Mouse (Mus musculus) cerebellum, adult 9-10 months (tissue): Measurements from ENCODE around the gene Gnaq.

ENCODE experiments used
- DNase-seq: peaks from one replicate; pipeline ENCODE4 v3.0.0; 2022

Gnaq gene

DNA sequence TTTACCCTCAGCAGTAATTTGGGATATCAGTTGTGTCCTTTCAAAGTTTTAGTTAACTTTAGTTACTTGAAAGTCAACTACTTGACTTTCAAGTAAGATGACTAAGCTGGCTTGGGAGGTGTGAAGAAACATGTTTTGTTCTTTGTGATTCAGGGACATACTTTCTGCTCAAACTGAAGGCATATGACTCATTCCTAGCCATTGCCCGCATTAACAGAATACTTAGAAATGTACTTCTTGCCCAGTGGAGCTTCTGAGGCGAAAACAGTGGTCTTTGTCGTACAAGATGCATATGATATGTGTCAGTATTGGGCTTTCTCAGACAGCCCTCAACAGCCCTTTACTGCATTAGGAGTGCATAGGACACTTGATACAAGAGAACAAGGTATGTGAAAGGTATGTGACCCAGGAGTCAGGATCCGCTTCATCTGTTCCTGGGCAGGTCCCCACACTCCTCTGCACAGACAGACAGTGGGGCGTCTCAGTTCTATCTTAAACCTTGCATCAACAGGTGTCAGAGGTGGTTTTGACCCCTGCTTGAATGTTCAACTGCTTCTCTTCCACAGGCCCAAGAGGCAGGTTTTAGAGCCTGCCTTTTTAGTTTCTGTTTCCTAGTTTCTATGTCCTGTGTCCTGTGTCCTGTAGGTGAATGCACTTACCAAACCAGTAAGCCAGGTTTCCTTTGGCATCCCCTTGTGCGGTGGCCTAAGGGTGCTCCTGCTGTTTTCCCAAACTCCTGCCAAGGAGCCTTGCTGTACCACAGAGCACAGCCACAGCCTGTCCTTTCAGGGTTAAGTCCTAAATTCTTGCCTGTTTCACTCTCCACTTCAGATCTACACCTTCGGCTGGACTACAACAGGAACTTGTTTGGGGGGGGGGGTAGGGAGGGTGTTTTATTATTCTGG is 72.4 kb downstream of the Gnaq start:
- no peak for DNase-seq

DNA sequence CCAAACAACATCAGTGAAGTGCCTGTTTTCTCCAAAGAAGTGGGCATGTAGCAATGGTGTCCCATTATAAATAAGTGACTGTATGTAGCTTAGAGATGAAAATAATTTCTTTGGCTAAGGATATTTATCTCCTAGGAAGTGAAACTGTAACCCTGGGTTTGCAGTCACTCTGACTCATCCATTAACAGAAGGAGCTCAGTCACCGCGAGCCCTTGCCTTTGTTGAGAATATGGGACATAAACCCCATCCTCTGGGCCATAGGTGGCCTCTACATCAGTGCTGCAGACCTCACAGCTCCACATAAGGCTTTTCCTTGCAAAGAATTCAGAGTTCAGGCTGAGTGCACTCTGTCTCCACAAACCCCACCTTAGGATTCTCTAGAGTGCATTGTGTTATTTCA is 77.0 kb downstream of the Gnaq start:
- DNase-seq, result no peak

DNA sequence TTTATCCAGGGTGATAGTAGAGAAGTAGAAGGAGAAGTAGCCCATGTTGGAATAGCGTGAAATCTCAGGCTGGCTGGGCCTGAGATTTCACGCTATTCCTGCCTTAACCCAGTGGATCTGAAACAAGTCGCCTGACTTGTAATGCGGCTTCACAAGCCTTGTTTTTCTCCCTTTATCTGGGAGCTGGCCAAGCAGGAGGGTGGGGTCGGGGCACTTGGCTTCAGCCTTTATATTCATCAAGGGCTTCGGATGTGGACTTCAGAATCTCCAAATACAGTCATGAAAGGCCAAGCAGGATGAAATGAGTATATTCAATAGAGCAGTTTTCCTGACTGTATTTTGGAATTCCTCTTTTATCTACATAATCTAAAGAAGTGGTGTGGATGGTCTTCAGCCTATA is 82.3 kb downstream of the Gnaq start:
- no peak for DNase-seq

GRCm38 (mm10) chr19:16215430-16216016 is 82.9 kb downstream of the Gnaq start:
- no peak for DNase-seq

GRCm38 (mm10) chr19:16219978-16220377 is 87.3 kb downstream of the Gnaq start:
- no peak for DNase-seq

DNA sequence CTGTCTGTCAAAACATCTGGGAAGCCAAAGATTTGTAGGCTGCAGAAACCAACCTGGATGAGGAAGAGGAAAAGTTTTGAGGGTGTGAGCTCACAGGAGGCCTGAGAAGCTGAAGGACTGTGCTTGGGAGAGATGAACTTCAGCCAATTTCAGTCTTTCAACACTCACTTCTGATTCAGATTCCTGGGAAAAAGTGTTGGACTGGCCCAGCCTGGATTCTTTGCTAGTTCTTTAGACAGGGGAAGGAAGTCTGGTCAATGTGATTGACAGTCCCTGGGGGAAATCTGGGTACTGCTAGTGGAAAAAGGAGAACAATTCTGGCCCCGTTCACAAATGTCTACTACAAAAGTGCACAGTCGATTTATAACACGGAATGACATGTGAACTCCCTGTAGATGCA is 89.9 kb downstream of the Gnaq start:
- no peak for DNase-seq

DNA sequence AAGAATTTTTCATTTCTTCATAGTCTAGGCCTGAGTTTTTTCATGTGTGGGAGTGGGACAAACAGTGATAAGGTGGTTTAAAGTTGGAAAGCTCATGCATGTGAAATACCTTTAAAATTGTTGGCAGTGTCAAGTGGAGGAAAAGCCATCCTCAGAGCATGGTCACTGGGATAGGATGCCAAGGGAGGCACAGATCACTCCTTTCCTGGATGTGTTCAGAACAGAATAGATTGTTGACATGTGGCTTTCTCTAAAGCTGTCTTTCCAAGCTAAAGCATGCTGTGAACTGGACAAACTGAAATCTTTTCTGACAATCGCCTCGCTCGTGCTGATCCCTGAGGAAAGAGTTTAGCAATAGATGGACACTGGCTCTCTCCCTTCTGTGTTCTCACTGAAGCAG is 90.5 kb downstream of the Gnaq start:
- DNase-seq, result no peak

DNA sequence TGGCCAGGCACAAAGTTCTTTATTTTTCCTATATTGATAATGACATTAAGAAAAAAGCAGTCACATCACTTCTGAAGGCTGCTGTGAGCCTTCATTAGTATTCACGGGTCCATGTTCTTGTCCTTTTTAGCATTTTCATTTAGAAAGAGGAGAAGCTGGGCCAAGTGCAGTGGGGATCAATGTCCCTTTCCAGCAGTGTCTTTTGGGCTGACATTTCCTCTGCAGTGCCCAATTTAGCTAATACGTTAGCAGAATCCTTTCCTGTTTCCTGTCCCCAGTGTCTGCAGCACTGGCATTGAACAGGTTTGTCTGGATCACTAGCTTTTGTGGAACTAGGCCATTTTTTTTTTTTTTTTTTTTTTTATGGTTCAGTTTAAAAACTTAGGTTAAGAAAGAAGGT is 92.2 kb downstream of the Gnaq start:
- no peak for DNase-seq

GRCm38 (mm10) chr19:16231584-16231983 is 99.0 kb downstream of the Gnaq start:
- no peak for DNase-seq

GRCm38 (mm10) chr19:16235594-16235993 is 103.0 kb downstream of the Gnaq start:
- no peak for DNase-seq

DNA sequence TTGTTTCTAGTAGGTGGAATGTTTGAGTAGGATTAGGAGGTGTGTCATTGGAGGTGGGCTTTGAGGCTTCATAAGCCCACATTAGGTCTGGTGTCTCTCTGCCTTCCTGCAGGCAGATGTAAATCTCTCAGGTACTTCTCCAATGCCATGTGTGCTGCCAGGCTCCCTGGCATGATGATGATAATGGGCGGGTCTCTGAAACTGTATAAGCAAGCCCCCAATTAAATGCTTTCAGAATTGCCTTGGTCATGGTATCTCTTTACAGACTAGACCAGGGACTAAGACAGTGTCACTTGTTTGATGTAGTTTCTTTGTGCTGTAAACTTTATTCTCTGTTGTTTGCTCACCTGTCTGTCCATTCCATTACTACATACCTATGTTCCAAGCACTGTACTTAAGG is 104.4 kb downstream of the Gnaq start:
- DNase-seq, result no peak

DNA sequence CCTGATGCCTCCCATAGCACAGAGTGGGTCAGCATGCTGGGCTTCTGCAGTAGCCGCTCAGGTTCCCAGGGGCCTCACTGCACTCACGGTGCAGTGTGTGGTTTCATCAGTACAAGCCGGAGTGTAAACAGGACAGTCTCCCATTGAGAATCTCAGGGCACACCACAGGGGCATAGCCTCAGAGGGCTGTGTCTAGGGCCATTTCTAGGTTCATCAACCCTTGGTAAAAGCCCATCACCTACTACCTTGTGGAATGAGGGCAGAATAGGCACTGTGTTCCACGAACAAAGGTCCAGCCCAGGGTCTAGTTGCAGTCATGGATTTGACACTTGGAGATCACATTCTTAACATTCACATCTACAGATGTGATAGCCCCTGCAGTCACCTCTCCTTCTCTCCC is 105.4 kb downstream of the Gnaq start:
- DNase-seq, result no peak

- no peak for DNase-seq
These were observed 105.9 kb downstream of the Gnaq start for GRCm38 (mm10) chr19:16238512-16238911.

DNA sequence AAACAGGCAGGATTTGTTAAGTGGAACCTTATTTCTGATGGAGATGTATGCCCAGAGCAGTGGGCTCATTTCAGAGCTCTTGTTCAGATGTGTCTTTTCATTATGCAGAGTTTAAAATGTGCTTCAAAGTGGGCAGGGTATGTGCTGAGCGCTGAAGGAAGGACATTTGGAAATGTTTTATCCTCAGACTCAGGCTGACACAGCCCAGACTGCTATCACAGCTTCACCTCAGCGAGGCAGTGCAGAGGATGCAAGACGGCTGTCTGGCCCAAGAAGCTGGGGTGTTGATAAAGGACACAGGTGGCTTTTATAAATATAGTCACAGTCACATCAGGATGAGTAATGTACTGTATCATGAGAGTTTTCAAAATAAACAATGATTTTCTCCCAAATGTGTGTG is 110.1 kb downstream of the Gnaq start:
- DNase-seq, result no peak

DNA sequence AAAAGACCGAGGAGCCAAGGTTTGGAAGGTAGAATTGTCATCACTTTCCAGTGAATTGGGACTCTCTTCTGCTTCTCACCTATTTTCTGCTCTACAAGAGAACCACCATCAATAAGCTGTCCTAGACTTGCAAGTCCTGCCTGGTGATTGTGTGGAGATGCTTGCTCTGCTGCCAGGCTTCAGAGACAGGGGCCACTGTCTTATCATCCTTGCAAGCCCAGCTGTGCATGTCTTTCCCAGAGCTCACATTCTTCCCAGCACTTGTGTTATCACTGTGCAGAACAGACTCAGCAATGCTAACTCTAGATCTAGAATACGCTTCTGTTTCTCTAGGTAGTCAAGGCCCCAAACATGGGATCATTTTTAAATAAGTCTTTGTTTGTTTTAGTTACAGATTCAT is 116.4 kb downstream of the Gnaq start:
- no peak for DNase-seq

DNA sequence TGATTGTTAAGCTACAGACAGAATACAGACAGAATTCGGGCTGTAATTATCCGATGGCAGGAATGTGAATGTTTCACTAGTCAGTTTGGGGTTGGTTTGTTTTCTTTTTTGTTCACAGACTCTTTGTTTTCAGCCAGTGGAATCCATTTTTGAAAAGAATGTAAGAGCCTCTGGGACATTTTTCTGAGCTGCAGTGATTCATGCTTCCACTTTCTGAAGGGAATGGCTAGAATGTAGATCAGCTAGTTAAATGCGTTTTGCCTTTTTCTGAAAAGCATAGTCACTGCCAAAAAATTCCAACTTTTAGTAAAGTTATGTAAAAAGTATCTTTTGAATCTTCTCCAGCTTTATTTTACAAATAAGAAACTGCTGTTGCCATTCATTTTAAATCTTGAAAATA is 118.3 kb downstream of the Gnaq start:
- DNase-seq, result no peak

DNA sequence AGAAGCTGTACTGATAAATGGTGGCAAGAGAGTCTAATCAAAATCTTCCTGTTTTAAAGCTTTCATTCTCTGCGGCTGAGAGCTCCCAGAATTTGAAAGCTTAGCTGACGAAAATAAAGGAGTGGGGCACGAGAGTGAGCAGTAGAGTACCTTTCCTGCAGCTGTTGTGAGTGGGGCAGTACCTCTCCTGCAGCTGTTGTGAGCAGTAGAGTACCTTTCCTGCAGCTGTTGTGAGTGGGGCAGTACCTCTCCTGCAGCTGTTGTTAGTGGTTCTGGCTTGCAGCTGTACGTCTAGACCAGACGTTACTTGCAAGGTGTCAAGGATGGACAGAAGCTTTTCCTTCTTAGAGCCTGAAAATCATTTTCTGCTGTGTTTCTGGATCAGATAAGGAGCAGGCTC is 119.2 kb downstream of the Gnaq start:
- DNase-seq, result no peak

DNA sequence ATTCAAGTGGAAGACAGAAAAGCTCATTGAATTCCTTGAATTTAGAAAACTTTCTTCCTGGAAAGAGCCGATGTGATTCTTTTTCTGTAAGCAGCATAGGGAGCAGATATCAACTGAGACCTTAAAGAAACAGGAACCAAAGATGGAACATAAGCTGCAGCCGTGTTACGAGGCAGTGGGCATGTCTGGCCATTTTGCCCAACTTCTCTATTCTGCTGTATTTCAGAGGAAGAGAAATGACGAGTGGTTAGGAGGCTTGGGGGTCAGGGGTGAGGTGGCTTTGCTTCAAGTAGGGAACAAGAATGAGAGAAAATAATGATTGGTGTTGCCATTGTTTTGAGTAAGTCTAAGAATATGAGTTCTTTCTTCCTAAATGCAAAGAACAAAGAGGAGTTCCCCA is 120.1 kb downstream of the Gnaq start:
- no peak for DNase-seq

- peak; percentile 31 for DNase-seq
These were observed 122.2 kb downstream of the Gnaq start for GRCm38 (mm10) chr19:16254881-16255280.

DNA sequence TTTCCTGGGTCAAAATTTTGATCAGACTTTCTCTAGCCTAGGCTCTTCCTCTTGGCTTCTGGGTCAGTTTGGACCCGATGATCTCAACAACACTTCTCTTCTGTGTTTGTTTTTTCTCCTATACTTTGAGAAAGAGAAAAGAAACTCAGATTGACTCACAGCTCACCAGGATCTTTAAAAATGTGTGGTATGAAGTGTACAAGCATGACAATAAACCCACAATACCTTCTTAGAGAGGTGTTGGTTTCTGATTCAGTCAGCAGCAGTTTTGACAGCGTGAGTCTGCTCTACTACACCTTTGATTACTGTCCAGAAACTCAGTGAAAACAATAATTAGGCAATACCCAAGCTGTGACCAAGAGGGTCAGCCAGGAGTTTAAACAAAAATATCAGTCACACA is 122.7 kb downstream of the Gnaq start:
- DNase-seq, result no peak

- DNase-seq, result no peak
These were observed 126.2 kb downstream of the Gnaq start for GRCm38 (mm10) chr19:16258766-16259355.

GRCm38 (mm10) chr19:16259786-16260434 is 127.3 kb downstream of the Gnaq start:
- no peak for DNase-seq

GRCm38 (mm10) chr19:16260435-16260832 is 127.8 kb downstream of the Gnaq start:
- DNase-seq, result no peak

DNA sequence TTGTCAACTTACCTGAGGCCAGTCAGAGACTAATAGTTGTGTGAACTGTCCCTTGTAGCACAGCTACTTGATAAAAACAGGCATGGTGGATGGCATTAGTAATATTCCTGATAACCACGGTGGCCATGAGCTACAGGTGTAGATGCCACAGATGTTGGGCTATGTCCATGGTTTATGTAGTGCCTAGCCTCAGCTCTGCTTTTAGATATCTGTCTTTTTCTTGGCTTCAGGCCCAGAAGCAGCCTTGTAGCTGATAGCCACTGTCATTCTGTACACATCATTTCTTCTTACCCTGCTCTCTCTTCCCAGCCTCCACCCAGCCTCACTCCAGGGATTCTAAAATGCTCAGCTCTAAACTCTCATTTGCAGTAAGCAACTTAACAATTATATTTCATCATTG is 128.3 kb downstream of the Gnaq start:
- no peak for DNase-seq
